ENCODE assay signal across 15 mouse cellular contexts in the genomic region with DNA sequence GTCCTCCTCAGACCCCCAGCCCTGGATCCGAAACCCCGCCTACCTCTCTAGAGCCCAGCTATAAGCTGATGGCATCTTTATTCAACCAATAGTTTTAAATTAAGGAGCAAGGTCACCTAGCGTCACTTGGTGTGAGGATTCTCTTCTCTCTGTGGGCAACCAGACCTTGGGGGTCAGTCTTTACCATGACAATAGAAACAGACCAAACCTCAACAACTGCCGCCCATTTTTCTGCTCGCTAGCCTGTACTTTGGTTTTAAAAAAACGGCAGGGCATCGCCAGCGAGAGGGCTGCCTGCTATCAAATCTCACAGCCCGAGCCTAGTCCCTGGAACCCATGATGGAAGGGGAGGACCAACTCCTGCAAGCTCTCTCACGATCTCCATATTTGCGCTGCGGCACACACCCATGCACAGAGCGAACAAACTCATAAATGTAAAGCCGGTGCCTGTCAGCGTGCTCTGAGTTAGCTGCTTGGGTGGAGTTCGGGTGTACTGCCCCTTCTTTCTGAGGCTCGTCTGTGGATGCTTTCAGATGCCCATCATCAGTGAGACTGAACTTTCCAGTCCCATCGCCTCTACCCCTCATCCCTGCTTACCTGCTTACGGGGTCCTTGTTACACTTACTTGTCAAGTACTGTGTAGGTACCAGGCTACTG. TPM values are rescaled to one million over a fixed set of nuclear protein-coding genes. Genes with fewer than 3 reads are reported as not detected.
DNase-seq lines count a peak whose midpoint lies in the region; ATAC-seq and TF ChIP-seq lines count a peak whose summit lies in the region.
"Had no signal": no experiment of that assay in that cellular context is flagged by ENCODE, and none has a peak within 500 bp of the region (broad histone marks: within the 10 kb centered on the region; RNA-seq: fewer than 3 reads in every experiment).

No protein-coding gene starts in this region.

- H3K9me3 ChIP-seq in limb, embryonic 11.5 days (ENCODE audit: control insufficient read depth, low read length) = no peaks in the 10 kb centered on the region
- H3K9me3 ChIP-seq in limb, embryonic 10.5 days (replicated peaks) = no peaks in the 10 kb centered on the region
- no peaks in the 10 kb centered on the region for H3K9me3 ChIP-seq in forebrain, embryonic 15.5 days
- no peaks in the 10 kb centered on the region for H3K9me3 ChIP-seq in midbrain, embryonic 15.5 days
- H3K9me3 ChIP-seq: G1E had no signal

- H3K4me1 ChIP-seq in cerebellum, adult 2 months (ENCODE audit: control insufficient read depth, insufficient read depth, low read length) = peaks cover 16% of the 10 kb centered on the region
- H3K4me1 ChIP-seq in limb, embryonic 11.5 days (ENCODE audit: control insufficient read depth, insufficient read depth, low read length) = no peaks in the 10 kb centered on the region
- H3K4me1 ChIP-seq in limb, embryonic 10.5 days = peaks cover 31% of the 10 kb centered on the region
- peaks cover 31% of the 10 kb centered on the region for H3K4me1 ChIP-seq in forebrain, embryonic 15.5 days
- peaks cover 21% of the 10 kb centered on the region for H3K4me1 ChIP-seq in midbrain, embryonic 15.5 days

- no peak for TF ChIP-seq CTCF in cerebellum, adult 2 months (IDR thresholded peaks at IDR 0.05; ENCODE audit: borderline replicate concordance, insufficient read depth, low read depth, low read length)

- no peak overlapping the region for H3K4me2 ChIP-seq in limb, embryonic 11.5 days (ENCODE audit: low read depth, severe bottlenecking)
- H3K4me2 ChIP-seq in forebrain, embryonic 15.5 days (replicated peaks) = no peak overlapping the region
- peak overlapping the region; percentile 9; the same call in 1 of the 2 replicates for H3K4me2 ChIP-seq in midbrain, embryonic 15.5 days

- no peak overlapping the region for H3K4me3 ChIP-seq in cerebellum, adult 2 months (replicated peaks; ENCODE audit: insufficient read depth, low read depth, low read length)
- H3K4me3 ChIP-seq in limb, embryonic 11.5 days (ENCODE audit: low read depth, low read length) = no peak overlapping the region
- H3K4me3 ChIP-seq in limb, embryonic 10.5 days = no peak overlapping the region
- no peak overlapping the region for H3K4me3 ChIP-seq in forebrain, embryonic 15.5 days
- H3K4me3 ChIP-seq in midbrain, embryonic 15.5 days = no peak overlapping the region

- H3K27ac ChIP-seq in cerebellum, adult 2 months (ENCODE audit: insufficient read depth, low read length) = peak overlapping the region; percentile 68; the same call in 1 of the 2 replicates
- no peak overlapping the region for H3K27ac ChIP-seq in limb, embryonic 11.5 days (replicated peaks; ENCODE audit: low read depth, low read length)
- no peak overlapping the region for H3K27ac ChIP-seq in limb, embryonic 10.5 days
- H3K27ac ChIP-seq in forebrain, embryonic 15.5 days (replicated peaks) = no peak overlapping the region
- H3K27ac ChIP-seq in midbrain, embryonic 15.5 days = no peak overlapping the region

- 76% methylated on average over 19 of the region's 19 CpGs for WGBS in cerebellum, adult 2 months
- whole genome bisulfite sequencing in limb, embryonic 11.5 days = 16% methylated on average over 19 of the region's 19 CpGs
- 18% methylated on average over 19 of the region's 19 CpGs for WGBS in limb, embryonic 10.5 days
- WGBS in forebrain, embryonic 15.5 days = 12% methylated on average over 19 of the region's 19 CpGs
- 13% methylated on average over 19 of the region's 19 CpGs for WGBS in midbrain, embryonic 15.5 days

- H3K27me3 ChIP-seq in cerebellum, adult 2 months (ENCODE audit: control insufficient read depth, insufficient read depth, low read length) = no peaks in the 10 kb centered on the region
- peaks cover 32% of the 10 kb centered on the region for H3K27me3 ChIP-seq in limb, embryonic 11.5 days (ENCODE audit: control insufficient read depth, insufficient read depth, low read length)
- peaks cover 75% of the 10 kb centered on the region for H3K27me3 ChIP-seq in limb, embryonic 10.5 days (ENCODE audit: low read depth, poor library complexity, severe bottlenecking)
- H3K27me3 ChIP-seq in forebrain, embryonic 15.5 days = peaks cover 10% of the 10 kb centered on the region; the same call in 1 of the 2 replicates
- no peaks in the 10 kb centered on the region for H3K27me3 ChIP-seq in midbrain, embryonic 15.5 days (replicated peaks)

- no peak for ATAC-seq in limb, embryonic 11.5 days (ENCODE audit: insufficient number of reproducible peaks, low FRiP score, low TSS enrichment, low read depth)
- ATAC-seq in forebrain, embryonic 15.5 days (replicated peaks) = no peak
- no peak for ATAC-seq in midbrain, embryonic 15.5 days (replicated peaks)
- ATAC-seq: liver, postnatal 0 days had no signal

- no peak overlapping the region for H3K9ac ChIP-seq in limb, embryonic 11.5 days (ENCODE audit: low read length)
- 0 out of 2 replicates have a peak overlapping the region, but pooled peaks have one; percentile 3 for H3K9ac ChIP-seq in forebrain, embryonic 15.5 days (replicated peaks)
- H3K9ac ChIP-seq in midbrain, embryonic 15.5 days = no peak overlapping the region
- H3K9ac ChIP-seq: liver, postnatal 0 days had no signal

- DNase-seq in cerebellum, adult 2 months = no peak
- DNase-seq in cerebellum, adult 9-11 months = no peak
- peak; percentile 30 for DNase-seq in limb, embryonic 11.5 days (ENCODE audit: low spot score)
- DNase-seq in limb, embryonic 10.5 days (ENCODE audit: low spot score) = no peak
- no peak for DNase-seq in spleen, postnatal 4 days (ENCODE audit: low spot score in 2 of 2)
- DNase-seq in spleen, postnatal 36 days (ENCODE audit: low spot score in 2 of 2) = no peak
- DNase-seq: kidney, adult 18-20 months; layer of hippocampus, adult 9-11 months; left cerebral cortex, postnatal 4 days; liver, postnatal 0 days; lung, postnatal 4 days; thymus, postnatal 4 days had no signal

- H3K36me3 ChIP-seq in limb, embryonic 11.5 days (ENCODE audit: control insufficient read depth, insufficient read depth, low read length) = no peaks in the 10 kb centered on the region
- no peaks in the 10 kb centered on the region for H3K36me3 ChIP-seq in limb, embryonic 10.5 days
- H3K36me3 ChIP-seq in forebrain, embryonic 15.5 days = no peaks in the 10 kb centered on the region
- no peaks in the 10 kb centered on the region for H3K36me3 ChIP-seq in midbrain, embryonic 15.5 days (replicated peaks)
- H3K36me3 ChIP-seq: G1E had no signal

- TF ChIP-seq POLR2A in cerebellum, adult 2 months (IDR thresholded peaks at IDR 0.05; ENCODE audit: borderline replicate concordance, insufficient read depth, low read length) = no peak

RNA-seq across cellular contexts. Expression of a gene that starts 19.0 kb away (rescaled TPM):
- 95.5 and 106 TPM in 2 replicates for polyA plus RNA-seq in cerebellum, adult 2 months (2012; rRNA removed)
- 61.5 and 65.9 TPM in 2 replicates for polyA plus RNA-seq in limb, embryonic 11.5 days (2014; fragmentation: Nextera tagmentation; extraction: Ambion mirVana)
- 82.6 and 84.9 TPM in 2 replicates for polyA plus RNA-seq in limb, embryonic 10.5 days (2016; fragmentation: Nextera tagmentation; extraction: Ambion mirVana)
- 52.2 and 53.8 TPM in 2 replicates for polyA plus RNA-seq in forebrain, embryonic 15.5 days (2015; fragmentation: Nextera tagmentation; extraction: Ambion mirVana)
- 43.5 and 49.1 TPM in 2 replicates for polyA plus RNA-seq in midbrain, embryonic 15.5 days (2015; fragmentation: Nextera tagmentation; extraction: Ambion mirVana)

RNA-seq across cellular contexts. Expression of a gene that starts 55.6 kb away (rescaled TPM):
- 56.1 and 59.8 TPM in 2 replicates for polyA plus RNA-seq in cerebellum, adult 2 months (2012; rRNA removed)
- 0.20 and 0.25 TPM in 2 replicates for polyA plus RNA-seq in limb, embryonic 11.5 days (2014; fragmentation: Nextera tagmentation; extraction: Ambion mirVana)
- 0.16 and 0.21 TPM in 2 replicates for polyA plus RNA-seq in limb, embryonic 10.5 days (2016; fragmentation: Nextera tagmentation; extraction: Ambion mirVana)
- polyA plus RNA-seq in forebrain, embryonic 15.5 days (2015; fragmentation: Nextera tagmentation; extraction: Ambion mirVana) = 11.6 and 12.5 TPM in 2 replicates
- polyA plus RNA-seq in midbrain, embryonic 15.5 days (2015; fragmentation: Nextera tagmentation; extraction: Ambion mirVana) = 23.0 and 24.7 TPM in 2 replicates
- polyA plus RNA-seq: G1E had no signal

Comparison
In these comparisons a context has a peak if more than half of its experiments do, and no peak if none do; other contexts are left out.
1. RNA of a gene that starts 55.6 kb away (polyA plus RNA-seq): 56.1 to 59.8 TPM in cerebellum, adult 2 months, 23.0 to 24.7 TPM in midbrain, embryonic 15.5 days and 11.6 to 12.5 TPM in forebrain, embryonic 15.5 days; 0.20 to 0.25 TPM in limb, embryonic 11.5 days and 0.16 to 0.21 TPM in limb, embryonic 10.5 days; every median in the first group is over 10 times any median in the second.